Mouse (Mus musculus) embryonic facial prominence, embryonic 15.5 days (tissue): Measurements from ENCODE around the gene Tmem88. TPM values are rescaled to one million over a fixed set of nuclear protein-coding genes. Genes with fewer than 3 reads are reported as not detected.

Experiments
- ATAC-seq: fragments of 200-750 bp; cut with Nextera tagmentation; 2 replicates; pipeline ENCODE4 v1.8.0; 2017; ENCODE audit warnings: low read depth, moderate TSS enrichment; ENCODE audit not compliant: insufficient number of reproducible peaks, low FRiP score, low TSS enrichment
- H3K27ac ChIP-seq: fragments of 300-500 bp; sonication (generic); replicated peaks from 2 replicates; pipeline ENCODE4 v1.5.1; 2015; ENCODE audit warnings: mild to moderate bottlenecking, inconsistent platforms
- H3K27me3 ChIP-seq: fragments of 300-500 bp; sonication (generic); 2 replicates; pipeline ENCODE4 v1.6.1; 2015; ENCODE audit warnings: inconsistent platforms
- H3K36me3 ChIP-seq: fragments of 300-500 bp; sonication (generic); 2 replicates; pipeline ENCODE4 v1.6.1; 2015; ENCODE audit warnings: mild to moderate bottlenecking, inconsistent platforms
- H3K4me1 ChIP-seq: fragments of 300-500 bp; sonication (generic); 2 replicates; pipeline ENCODE4 v1.6.1; 2015; ENCODE audit warnings: inconsistent platforms
- H3K4me2 ChIP-seq: fragments of 300-500 bp; sonication (generic); replicated peaks from 2 replicates; pipeline ENCODE4 v1.6.1; 2015; ENCODE audit warnings: mild to moderate bottlenecking, inconsistent platforms
- H3K4me3 ChIP-seq: fragments of 300-500 bp; sonication (generic); replicated peaks from 2 replicates; pipeline ENCODE4 v1.5.1; 2015; ENCODE audit warnings: mild to moderate bottlenecking, inconsistent platforms
- H3K9ac ChIP-seq: fragments of 300-500 bp; sonication (generic); 2 replicates; pipeline ENCODE4 v1.6.1; 2015; ENCODE audit warnings: inconsistent platforms
- H3K9me3 ChIP-seq: fragments of 300-500 bp; sonication (generic); replicated peaks from 2 replicates; pipeline ENCODE4 v1.6.1; 2016; ENCODE audit warnings: inconsistent platforms
- WGBS: fragments of 180-500 bp; shearing (Covaris S2); methylation state at CpG from one replicate; pipeline ENCODE4 v1.1.7; 2015; 5-methylcytosine and 5-hydroxymethylcytosine counted together
- polyA plus RNA-seq: library from polyadenylated mRNA; unstranded; fragments of >200 nt; fragmentation: Nextera tagmentation; extraction: Ambion mirVana; gene quantifications from 2 replicates; pipeline ENCODE4 v1.2.1, GENCODE M21; 2015

Tmem88 gene
- polyA plus RNA-seq, 1 experiment from 2014 or later: 19.5 TPM

GRCm38 (mm10) chr11:69366855-69367615 lies 31.0 kb downstream of the Tmem88 start:
- Histone ChIP-seq H3K36me3 (peaks cover 20% of the 10 kb centered on the region), H3K4me1 (peaks cover 65% of the 10 kb centered on the region), H3K9ac (peak overlapping the region; percentile 98), H3K4me2 (peak overlapping the region; percentile 90), H3K9me3 (no peaks in the 10 kb centered on the region), H3K4me3 (peak overlapping the region; percentile 85), H3K27ac (peak overlapping the region; percentile 99), H3K27me3 (no peaks in the 10 kb centered on the region)
- ATAC-seq: no peak
- 0% methylated on average over 22 of the region's 22 CpGs for WGBS

- Histone ChIP-seq H3K4me1 (peaks cover 65% of the 10 kb centered on the region), H3K9ac (peak overlapping the region; percentile 33; the same call in 1 of the 2 replicates), H3K4me2 (peak overlapping the region; percentile 90), H3K27me3 (no peaks in the 10 kb centered on the region), H3K9me3 (no peaks in the 10 kb centered on the region), H3K36me3 (peaks cover 27% of the 10 kb centered on the region), H3K27ac (peak overlapping the region; percentile 99), H3K4me3 (peak overlapping the region; percentile 85)
- peak; percentile 89 for ATAC-seq
- WGBS: under 1% methylated on average over 26 of the region's 26 CpGs
These were observed 31.7 kb downstream of the Tmem88 start for GRCm38 (mm10) chr11:69366157-69366854.

GRCm38 (mm10) chr11:69365722-69366121 lies 32.3 kb downstream of the Tmem88 start:
- peak overlapping the region; percentile 99 for H3K27ac ChIP-seq
- H3K4me3 ChIP-seq: peak overlapping the region; percentile 85
- no peak for ATAC-seq
- H3K9me3 ChIP-seq: no peaks in the 10 kb centered on the region
- H3K27me3 ChIP-seq: no peaks in the 10 kb centered on the region
- H3K4me2 ChIP-seq: peak overlapping the region; percentile 90
- H3K9ac ChIP-seq: peak overlapping the region; percentile 33; the same call in 1 of the 2 replicates
- peaks cover 33% of the 10 kb centered on the region for H3K36me3 ChIP-seq
- H3K4me1 ChIP-seq: peaks cover 60% of the 10 kb centered on the region
- WGBS: 9% methylated on average over 6 of the region's 6 CpGs

- Histone ChIP-seq H3K4me2 (peak overlapping the region; percentile 90), H3K27ac (peak overlapping the region; percentile 99), H3K9ac (no peak overlapping the region), H3K9me3 (no peaks in the 10 kb centered on the region), H3K27me3 (no peaks in the 10 kb centered on the region), H3K36me3 (peaks cover 41% of the 10 kb centered on the region), H3K4me3 (peak overlapping the region; percentile 85), H3K4me1 (peaks cover 56% of the 10 kb centered on the region)
- 5% methylated on average over 6 of the region's 6 CpGs for WGBS
- ATAC-seq: peak; percentile 34; the same call in 1 of the 2 replicates
These were observed 33.1 kb downstream of the Tmem88 start for GRCm38 (mm10) chr11:69364910-69365309.

GRCm38 (mm10) chr11:69364376-69364775 lies 33.7 kb downstream of the Tmem88 start:
- Histone ChIP-seq H3K4me3 (peak overlapping the region; percentile 85; the same call in 1 of the 2 replicates), H3K9ac (0 out of 2 replicates have a peak overlapping the region, but pooled peaks have one; percentile 0), H3K36me3 (peaks cover 47% of the 10 kb centered on the region), H3K27ac (peak overlapping the region; percentile 99), H3K4me2 (peak overlapping the region; percentile 90), H3K9me3 (no peaks in the 10 kb centered on the region), H3K27me3 (no peaks in the 10 kb centered on the region), H3K4me1 (peaks cover 56% of the 10 kb centered on the region)
- WGBS: 39% methylated on average over 8 of the region's 8 CpGs
- no peak for ATAC-seq

- Histone ChIP-seq H3K4me1 (peaks cover 49% of the 10 kb centered on the region), H3K27me3 (no peaks in the 10 kb centered on the region), H3K36me3 (peaks cover 66% of the 10 kb centered on the region), H3K4me2 (no peak overlapping the region), H3K9ac (no peak overlapping the region), H3K4me3 (no peak overlapping the region), H3K9me3 (no peaks in the 10 kb centered on the region), H3K27ac (peak overlapping the region; percentile 51)
- no peak for ATAC-seq
- WGBS: 22% methylated on average over 2 of the region's 2 CpGs
These were observed 35.6 kb downstream of the Tmem88 start for GRCm38 (mm10) chr11:69362479-69362878.

- no peak overlapping the region for H3K9ac ChIP-seq
- H3K4me2 ChIP-seq: no peak overlapping the region
- H3K36me3 ChIP-seq: peaks cover 70% of the 10 kb centered on the region
- ATAC-seq: no peak
- 31% methylated on average over 7 of the region's 7 CpGs for WGBS
- no peaks in the 10 kb centered on the region for H3K9me3 ChIP-seq
- H3K27me3 ChIP-seq: no peaks in the 10 kb centered on the region
- peaks cover 49% of the 10 kb centered on the region for H3K4me1 ChIP-seq
- H3K4me3 ChIP-seq: no peak overlapping the region
- no peak overlapping the region for H3K27ac ChIP-seq
These were observed 36.0 kb downstream of the Tmem88 start for GRCm38 (mm10) chr11:69362021-69362420.

GRCm38 (mm10) chr11:69357690-69358089 lies 40.3 kb downstream of the Tmem88 start:
- no peak for ATAC-seq
- Histone ChIP-seq H3K27ac (no peak overlapping the region), H3K4me3 (no peak overlapping the region), H3K36me3 (peaks cover 96% of the 10 kb centered on the region), H3K4me2 (no peak overlapping the region), H3K9me3 (no peaks in the 10 kb centered on the region), H3K4me1 (peaks cover 12% of the 10 kb centered on the region), H3K27me3 (no peaks in the 10 kb centered on the region), H3K9ac (no peak overlapping the region)
- WGBS: 80% methylated on average over 12 of the region's 12 CpGs

GRCm38 (mm10) chr11:69356544-69356943 lies 41.5 kb downstream of the Tmem88 start:
- Histone ChIP-seq H3K4me2 (no peak overlapping the region), H3K4me3 (no peak overlapping the region), H3K27ac (no peak overlapping the region), H3K9me3 (no peaks in the 10 kb centered on the region), H3K27me3 (no peaks in the 10 kb centered on the region), H3K36me3 (peaks cover 98% of the 10 kb centered on the region), H3K4me1 (0 out of 2 replicates have a peak, but pooled peaks cover 3% of the 10 kb centered on the region), H3K9ac (no peak overlapping the region)
- ATAC-seq: no peak
- WGBS: 91% methylated on average over 5 of the region's 5 CpGs
